Mouse (Mus musculus) c-Kit-negative CD71-positive TER-119-positive erythroid progenitor cells, embryonic 14.5 days (primary cell): ENCODE results near the gene Rab40c.
A peak's percentile ranks its signal among the peaks of the same experiment; 100 is the strongest.
"Not testable (repeated sequence)": the region's sequence is repeated elsewhere in the genome, so short reads cannot be mapped to it uniquely, and the experiment has no call there.

ENCODE experiments used
- DNase-seq: peaks from one replicate; pipeline ENCODE4 v3.0.0-alpha.2; 2013; ENCODE audit warnings: low read depth, low spot score

The Rab40c gene

GRCm38 (mm10) chr17:25875171-25876136, 44.1 kb downstream of the Rab40c start:
- peak; percentile 66 for DNase-seq

DNA sequence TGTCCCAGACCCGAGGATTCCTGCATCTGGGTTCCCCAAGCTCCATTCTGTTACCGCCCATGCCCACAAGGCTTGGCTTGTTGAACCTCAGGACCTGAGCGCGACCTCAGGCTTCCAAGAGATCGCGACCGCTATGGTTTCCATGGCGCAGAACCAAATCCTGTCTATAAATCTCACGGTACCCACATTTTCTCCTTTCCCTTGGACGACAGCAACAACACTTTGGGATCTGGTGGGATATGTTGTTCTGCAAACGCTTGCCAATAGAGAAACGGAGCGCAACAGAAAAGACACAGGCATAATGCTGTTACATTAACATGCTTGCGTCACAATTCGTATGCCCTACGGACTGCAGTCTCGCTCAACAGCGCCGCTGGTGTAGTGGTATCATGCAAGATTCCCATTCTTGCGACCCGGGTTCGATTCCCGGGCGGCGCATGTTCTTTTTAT, 44.8 kb downstream of the Rab40c start, which contains the start of gene Mettl26:
Gene Mettl26, plus strand, starts transcription at position 354 of the 450 bp plus-strand sequence.
- DNase-seq: peak; percentile 82

DNA sequence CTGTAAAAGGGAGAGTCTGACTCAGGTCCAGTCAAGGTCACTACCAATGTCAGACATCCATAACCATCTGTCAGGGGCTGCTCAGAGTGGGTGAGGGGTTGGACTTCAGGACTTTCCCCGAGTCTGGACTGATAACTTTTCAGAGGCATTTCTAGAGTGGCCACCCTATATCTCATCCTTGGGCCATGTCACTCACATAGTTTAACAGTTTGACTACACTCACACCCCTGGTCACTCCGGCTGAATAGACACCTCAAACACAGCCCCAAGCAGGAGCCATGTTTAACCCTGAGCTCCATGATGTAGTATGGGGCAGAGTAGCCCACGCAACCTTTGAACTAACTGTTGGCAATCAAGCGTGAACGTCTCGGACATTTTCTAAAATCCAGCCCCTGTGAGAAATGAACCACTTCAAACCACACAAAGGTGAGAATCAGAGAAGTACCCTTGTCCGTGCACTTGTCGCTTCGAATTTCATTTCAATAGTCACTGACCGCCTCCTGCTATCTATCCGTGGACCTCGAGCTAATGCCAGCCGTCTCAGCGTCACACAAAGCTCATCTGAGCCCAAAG, 45.3 kb downstream of the Rab40c start:
- no peak for DNase-seq

DNA sequence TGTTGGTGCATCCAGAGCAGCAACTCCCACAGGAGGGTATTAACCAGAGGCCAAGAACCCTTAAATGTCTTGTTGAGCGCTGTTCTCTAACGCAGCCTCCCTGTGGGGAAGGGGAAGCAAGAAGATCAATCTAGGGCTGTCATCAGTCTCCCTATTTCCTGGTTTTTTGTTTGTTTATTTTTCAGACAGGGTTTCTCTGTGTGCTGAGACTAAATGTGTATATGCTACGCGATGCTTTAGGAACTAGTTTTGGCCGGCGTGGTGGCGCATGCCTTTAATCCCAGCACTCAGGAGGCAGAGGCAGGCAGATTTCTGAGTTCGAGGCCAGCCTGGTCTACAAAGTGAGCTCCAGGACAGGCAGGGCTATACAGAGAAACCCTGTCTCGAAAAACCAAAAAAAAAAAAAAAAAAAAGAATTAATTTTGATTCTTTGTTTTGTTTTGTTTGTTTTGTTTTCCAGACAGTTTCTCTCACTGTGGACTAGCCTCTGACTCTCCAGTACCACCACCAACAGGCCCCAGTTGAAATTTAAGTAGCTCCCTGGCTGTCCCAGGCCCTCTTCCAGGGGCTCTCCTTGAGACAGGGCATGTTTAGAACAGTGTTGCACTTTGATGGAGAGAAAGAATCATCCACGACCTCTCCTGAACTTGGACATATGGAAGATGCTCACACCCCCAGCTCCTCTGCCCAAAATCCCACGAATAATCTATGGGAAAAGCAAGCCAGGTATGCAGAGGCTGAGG, 46.0 kb downstream of the Rab40c start:
- no peak for DNase-seq

GRCm38 (mm10) chr17:25872676-25873075, 46.9 kb downstream of the Rab40c start:
- no peak for DNase-seq

GRCm38 (mm10) chr17:25871566-25871965, 48.0 kb downstream of the Rab40c start:
- not testable (repeated sequence) for DNase-seq

DNA sequence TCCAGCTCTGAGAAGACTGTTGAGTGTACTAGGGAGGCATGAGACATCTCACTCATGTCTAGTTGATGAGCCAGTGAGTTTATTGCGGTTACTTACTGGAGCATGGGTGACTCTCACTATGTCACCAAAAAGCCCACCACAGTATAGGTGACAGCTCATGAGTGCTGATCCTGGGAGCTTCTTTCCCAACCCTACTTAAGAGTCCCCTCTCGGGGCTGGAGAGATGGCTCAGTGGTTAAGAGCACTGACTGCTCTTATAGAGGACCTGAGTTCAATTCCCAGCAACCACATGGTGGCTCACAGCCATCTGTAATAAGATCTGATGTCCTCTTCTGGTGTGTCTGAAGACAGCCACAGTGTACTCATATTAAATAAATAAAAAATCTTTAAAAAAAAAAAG, 49.6 kb downstream of the Rab40c start:
- DNase-seq: no peak

DNA sequence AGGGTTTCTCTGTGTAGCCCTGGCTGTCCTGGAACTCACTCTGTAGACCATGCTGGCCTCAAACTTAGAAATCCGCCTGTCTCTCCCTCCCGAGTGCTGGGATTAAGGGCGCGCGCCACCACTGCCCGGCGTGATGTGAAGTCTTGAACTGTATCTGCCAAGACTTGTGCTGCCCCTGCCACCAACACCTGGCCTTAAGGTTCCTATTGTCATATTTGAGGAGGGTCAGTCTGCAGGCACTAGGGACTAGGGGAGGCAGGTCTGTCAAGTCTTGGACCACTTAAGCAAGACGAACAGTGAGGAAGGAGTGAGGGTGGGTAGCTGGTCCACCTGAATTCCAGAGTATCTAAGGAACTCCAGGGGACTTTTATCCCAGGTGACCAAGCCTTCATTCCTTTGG, 50.0 kb downstream of the Rab40c start:
- no peak for DNase-seq

GRCm38 (mm10) chr17:25868601-25869191, 50.8 kb downstream of the Rab40c start, which contains the start of gene Mcrip2:
Gene Mcrip2 (minus strand): TSS chr17:25868764.
- no peak for DNase-seq

DNA sequence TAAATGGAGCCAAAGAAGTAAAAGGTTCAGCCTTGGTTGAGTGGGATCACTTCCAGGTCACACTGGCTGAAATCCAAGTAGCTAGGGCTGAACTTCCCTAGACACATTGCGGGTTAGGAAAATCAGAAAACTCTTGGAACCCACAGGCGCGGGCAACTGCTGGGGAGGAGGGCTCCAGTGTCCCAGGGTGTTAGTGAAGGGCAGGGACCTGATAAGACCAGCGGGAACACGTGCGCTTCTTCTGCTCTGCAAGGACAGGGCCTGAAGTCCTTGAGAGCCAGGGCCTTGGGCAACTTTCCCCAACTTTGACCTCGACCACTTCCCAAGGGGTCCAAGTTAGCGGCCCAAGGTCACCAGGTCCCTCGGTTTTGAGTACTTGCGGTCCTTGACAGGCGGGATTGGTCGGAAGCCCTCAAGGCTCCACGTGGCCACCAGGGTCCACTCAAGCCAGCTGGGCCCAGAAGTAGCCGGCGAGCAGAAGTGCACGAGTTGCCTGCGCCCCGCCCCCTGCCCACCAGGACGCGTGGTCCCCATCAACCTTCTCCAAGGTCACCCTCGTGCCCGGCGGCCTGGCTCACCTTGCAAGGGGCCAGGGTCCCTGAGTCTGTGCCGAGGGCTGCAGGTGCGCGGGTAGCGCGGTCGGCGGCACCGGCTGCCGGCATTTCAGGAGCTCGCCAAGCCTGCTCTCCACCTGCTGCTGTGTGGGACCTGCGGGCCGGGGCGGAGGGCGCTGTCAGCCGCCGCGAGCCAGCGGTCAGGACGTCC, 51.5 kb downstream of the Rab40c start:
- DNase-seq: no peak

GRCm38 (mm10) chr17:25867509-25867835, 52.1 kb downstream of the Rab40c start:
- DNase-seq: no peak

DNA sequence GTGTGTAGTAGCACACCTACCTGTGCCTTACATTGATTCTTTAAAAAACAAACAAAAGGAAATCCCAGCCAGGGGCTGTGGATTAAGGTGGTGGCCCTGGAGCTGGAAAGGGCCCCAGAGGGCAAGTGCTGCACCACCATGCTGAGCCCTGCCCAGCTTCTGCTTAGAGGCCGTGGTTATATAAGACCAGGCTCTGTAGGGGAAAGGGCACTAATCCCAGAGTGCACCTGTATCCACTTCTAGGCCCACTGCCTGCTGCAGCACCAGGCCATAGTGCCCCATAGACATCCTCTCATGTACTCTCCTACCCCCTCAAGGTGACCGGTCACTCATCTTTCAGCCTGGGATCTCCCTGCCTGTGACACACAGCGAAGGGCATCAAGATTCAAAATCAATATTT, 53.4 kb downstream of the Rab40c start:
- DNase-seq: no peak

GRCm38 (mm10) chr17:25865288-25865687, 54.2 kb downstream of the Rab40c start:
- DNase-seq: no peak

GRCm38 (mm10) chr17:25864311-25864710, 55.2 kb downstream of the Rab40c start:
- DNase-seq: no peak

GRCm38 (mm10) chr17:25863681-25864080, 55.8 kb downstream of the Rab40c start:
- no peak for DNase-seq

DNA sequence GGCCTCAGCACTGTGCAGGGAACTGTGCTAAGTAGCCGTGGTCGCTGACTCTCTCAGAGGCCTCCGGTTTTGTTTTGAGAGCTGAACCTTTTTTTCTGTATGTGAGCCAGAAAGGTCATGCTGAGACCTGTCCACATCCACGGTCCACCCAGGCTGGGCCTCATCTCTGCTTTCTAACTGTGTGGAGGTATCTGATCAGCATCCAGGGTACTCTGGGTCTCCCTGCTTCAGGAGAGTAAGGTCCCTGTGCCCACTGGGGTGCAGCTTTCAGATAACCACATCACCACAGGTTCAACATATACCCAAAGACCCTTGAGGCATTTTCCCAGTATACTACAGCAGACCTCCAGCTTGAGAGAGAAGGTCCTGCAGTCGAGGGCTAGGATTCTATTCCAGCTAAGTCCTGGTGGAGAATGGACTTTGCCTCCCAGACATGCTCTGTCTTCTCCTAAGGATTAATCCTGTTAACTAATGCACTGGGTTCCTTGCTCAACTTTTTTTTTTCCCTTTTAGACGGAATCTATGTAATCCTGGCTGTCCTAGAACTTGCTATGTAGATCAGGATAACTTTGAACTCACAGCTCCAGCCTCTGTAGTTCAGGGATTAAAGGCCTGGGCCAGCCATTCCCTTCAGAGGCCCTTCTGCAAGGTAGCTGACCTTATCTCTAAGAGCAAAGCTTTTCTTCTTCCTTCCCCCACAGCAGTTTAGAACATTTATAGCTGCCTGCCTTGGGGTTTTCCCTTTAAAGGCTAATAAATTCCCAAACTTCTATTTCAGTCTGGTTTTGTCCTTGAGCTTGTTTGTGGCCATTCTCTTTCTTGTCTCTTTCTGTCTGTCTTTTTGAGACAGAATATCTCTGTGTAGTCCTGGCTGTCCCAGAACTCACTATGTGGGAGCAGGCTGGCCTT, 57.6 kb downstream of the Rab40c start:
- no peak for DNase-seq

- DNase-seq: peak; percentile 71
These were observed 58.5 kb downstream of the Rab40c start, which contains the start of gene Wdr90 for GRCm38 (mm10) chr17:25860832-25861703. Gene Wdr90 (minus strand): TSS chr17:25861501.

- no peak for DNase-seq
These were observed 59.3 kb downstream of the Rab40c start for GRCm38 (mm10) chr17:25860229-25860628.

- DNase-seq: peak; percentile 85
These were observed 75.1 kb downstream of the Rab40c start, which contains the start of gene Rhot2 for GRCm38 (mm10) chr17:25844396-25844901. Gene Rhot2 (minus strand): TSS chr17:25844851.
